8 mouse cellular contexts compared by ENCODE assay signal in genomic region chr12:8772451-8773143, GRCm38 (mm10). TPM values are rescaled to one million over a fixed set of nuclear protein-coding genes. Genes with fewer than 3 reads are reported as not detected.
DNase-seq lines count a peak whose midpoint lies in the region; ATAC-seq and TF ChIP-seq lines count a peak whose summit lies in the region.

No protein-coding gene starts in this region.

- no peak for TF ChIP-seq EP300 in liver, postnatal 0 days (IDR thresholded peaks at IDR 0.05; ENCODE audit: low read depth)

- peak overlapping the region; percentile 55 for H3K4me2 ChIP-seq in intestine, embryonic 14.5 days (ENCODE audit: low read length)
- peak overlapping the region; percentile 95 for H3K4me2 ChIP-seq in liver, postnatal 0 days (ENCODE audit: low read depth, low read length)
- H3K4me2 ChIP-seq in neural tube, embryonic 14.5 days (ENCODE audit: low read depth, low read length): peak overlapping the region; percentile 99

- no peaks in the 10 kb centered on the region for H3K9me3 ChIP-seq in intestine, embryonic 14.5 days (ENCODE audit: control insufficient read depth, low read length)
- no peaks in the 10 kb centered on the region for H3K9me3 ChIP-seq in liver, postnatal 0 days (ENCODE audit: low read length)
- H3K9me3 ChIP-seq in neural tube, embryonic 14.5 days (ENCODE audit: control insufficient read depth, low read length): no peaks in the 10 kb centered on the region

- peak overlapping the region; percentile 91 for H3K9ac ChIP-seq in intestine, embryonic 14.5 days (ENCODE audit: low read length)
- peak overlapping the region; percentile 79 for H3K9ac ChIP-seq in liver, postnatal 0 days (replicated peaks)
- H3K9ac ChIP-seq in neural tube, embryonic 14.5 days (replicated peaks; ENCODE audit: low read depth, low read length): peak overlapping the region; percentile 66

- H3K27ac ChIP-seq in intestine, embryonic 14.5 days (ENCODE audit: low read depth): peak overlapping the region; percentile 87
- peak overlapping the region; percentile 80 for H3K27ac ChIP-seq in liver, postnatal 0 days (ENCODE audit: low read depth)
- peak overlapping the region; percentile 66; the same call in 1 of the 2 replicates for H3K27ac ChIP-seq in neural tube, embryonic 14.5 days (ENCODE audit: low read depth, low read length)

- peak; percentile 12; the same call in 1 of the 2 replicates for TF ChIP-seq POLR2A in brain, embryonic 14.5 days (IDR thresholded peaks at IDR 0.05; ENCODE audit: borderline replicate concordance, extremely low read depth, insufficient read depth, insufficient read length, poor library complexity, severe bottlenecking)

- H3K4me1 ChIP-seq in intestine, embryonic 14.5 days (replicated peaks; ENCODE audit: control insufficient read depth, insufficient read depth, low read length): peaks cover 13% of the 10 kb centered on the region
- H3K4me1 ChIP-seq in liver, postnatal 0 days (ENCODE audit: insufficient read depth): peaks cover 28% of the 10 kb centered on the region
- peaks cover 10% of the 10 kb centered on the region; the same call in 1 of the 2 replicates for H3K4me1 ChIP-seq in neural tube, embryonic 14.5 days (ENCODE audit: control insufficient read depth, insufficient read depth, low read length)

- WGBS in intestine, embryonic 14.5 days: under 1% methylated on average over 53 of the region's 55 CpGs
- whole genome bisulfite sequencing in liver, postnatal 0 days (ENCODE audit: insufficient replicate concordance): under 1% methylated on average over 45 of the region's 55 CpGs
- under 1% methylated on average over 53 of the region's 55 CpGs for WGBS in neural tube, embryonic 14.5 days

- ATAC-seq in intestine, embryonic 14.5 days (replicated peaks; ENCODE audit: low FRiP score, low TSS enrichment, low read depth): peak; percentile 42
- ATAC-seq in liver, postnatal 0 days: peak; percentile 30; the same call in 1 of the 2 replicates
- ATAC-seq in neural tube, embryonic 14.5 days (ENCODE audit: low read depth): peak; percentile 48

- no peaks in the 10 kb centered on the region for H3K27me3 ChIP-seq in intestine, embryonic 14.5 days (replicated peaks; ENCODE audit: control insufficient read depth, insufficient read depth, low read length)
- H3K27me3 ChIP-seq in liver, postnatal 0 days (ENCODE audit: insufficient read depth, low read length): peaks cover 18% of the 10 kb centered on the region
- H3K27me3 ChIP-seq in neural tube, embryonic 14.5 days (ENCODE audit: control insufficient read depth, insufficient read depth, low read length): no peaks in the 10 kb centered on the region

- 0 out of 2 replicates have a peak, but pooled peaks have one; percentile 8 for TF ChIP-seq CTCF in brain, embryonic 14.5 days (IDR thresholded peaks at IDR 0.05; ENCODE audit: borderline replicate concordance, extremely low read depth, insufficient read depth, insufficient read length)
- TF ChIP-seq CTCF in liver, postnatal 0 days (IDR thresholded peaks at IDR 0.05; ENCODE audit: low read depth): peak; percentile 47

- peak overlapping the region; percentile 95 for H3K4me3 ChIP-seq in intestine, embryonic 14.5 days (ENCODE audit: low read depth, low read length)
- H3K4me3 ChIP-seq in liver, postnatal 0 days (ENCODE audit: low read depth, low read length): peak overlapping the region; percentile 75
- peak overlapping the region; percentile 70 for H3K4me3 ChIP-seq in neural tube, embryonic 14.5 days (ENCODE audit: low read depth, low read length)

- no peaks in the 10 kb centered on the region for H3K36me3 ChIP-seq in intestine, embryonic 14.5 days (ENCODE audit: control insufficient read depth, insufficient read depth, low read length)
- no peaks in the 10 kb centered on the region for H3K36me3 ChIP-seq in liver, postnatal 0 days (replicated peaks; ENCODE audit: insufficient read depth, low read length)
- H3K36me3 ChIP-seq in neural tube, embryonic 14.5 days (ENCODE audit: control insufficient read depth, insufficient read depth, low read length): no peaks in the 10 kb centered on the region

- peak; percentile 21 for DNase-seq in gastrocnemius, adult 18-20 months (ENCODE audit: low spot score)
- no peak for DNase-seq in gastrocnemius, adult 8-10 months (ENCODE audit: low spot score in 2 of 2)
- DNase-seq in brain, embryonic 14.5 days (ENCODE audit: low read depth): peak; percentile 72
- peak; percentile 61 for DNase-seq in gastrocnemius, postnatal 10 days
- DNase-seq in intestine, embryonic 14.5 days (ENCODE audit: low spot score): peak; percentile 86
- peak; percentile 73 for DNase-seq in liver, postnatal 0 days
- DNase-seq in thymus, postnatal 4 days: peak; percentile 64

RNA-seq across cellular contexts. Expression of gene Sdc1, which starts 1.5 kb away (rescaled TPM):
- 1 to 10 TPM; 2.2 to 3.1 TPM for total RNA-seq in gastrocnemius, adult 18-20 months (2021)
- total RNA-seq in gastrocnemius, adult 8-10 months (2022): 1 to 10 TPM in 3 of 4 experiments, under 1 TPM in 1; 0.82 to 3.1 (median 2.1) TPM
- polyA plus RNA-seq in brain, embryonic 14.5 days (2012; rRNA removed): 34.5 and 35.6 TPM in 2 replicates
- total RNA-seq in gastrocnemius, postnatal 10 days (2021): 10 to 100 TPM; 15.2 to 20.3 TPM
- polyA plus RNA-seq in intestine, embryonic 14.5 days (2014; fragmentation: Nextera tagmentation; extraction: Ambion mirVana): 93.8 and 96.9 TPM in 2 replicates
- 101 and 116 TPM in 2 replicates for polyA plus RNA-seq in liver, postnatal 0 days (2015; fragmentation: Nextera tagmentation; extraction: Ambion mirVana)
- polyA plus RNA-seq in neural tube, embryonic 14.5 days (2014; fragmentation: Nextera tagmentation; extraction: Ambion mirVana): 6.5 and 11.1 TPM in 2 replicates

Comparison
In these comparisons a context has a peak if more than half of its experiments do, and no peak if none do; other contexts are left out.
1. DNase-seq: peak in gastrocnemius, adult 18-20 months (single experiment), brain, embryonic 14.5 days (single experiment), gastrocnemius, postnatal 10 days (single experiment), intestine, embryonic 14.5 days (single experiment), liver, postnatal 0 days (single experiment) and thymus, postnatal 4 days (single experiment); none in gastrocnemius, adult 8-10 months (0 of 2).
2. Peak in every context shown above with its lines, with median percentiles within 50 percentile points of each other: ATAC-seq, H3K27ac ChIP-seq, H3K4me2 ChIP-seq, H3K4me3 ChIP-seq and H3K9ac ChIP-seq.